Mouse (Mus musculus): Measurements from ENCODE around the gene Fcrlb. TPM values are rescaled to one million over a fixed set of nuclear protein-coding genes. Genes with fewer than 3 reads are reported as not detected.

Gene Fcrlb
- polyA plus RNA-seq (2015; fragmentation: Nextera tagmentation; extraction: Ambion mirVana) = 0.53 TPM in 1 of 2 replicates, not detected in the other

GRCm38 (mm10) chr1:170912891-170913615 lies at the start of gene Fcrlb:
Gene Fcrlb, minus strand, starts transcription at chr1:170912941.

GRCm38 (mm10) chr1:170927378-170927777 lies 14.6 kb upstream of the Fcrlb start, which contains the start of gene Fcrla:
Gene Fcrla, minus strand, starts transcription at chr1:170927583.

GRCm38 (mm10) chr1:170884978-170885561 lies 27.7 kb downstream of the Fcrlb start, which contains the start of the genes Gm26620 and Dusp12:
Gene Gm26620, plus strand, starts transcription at chr1:170885065.
Gene Dusp12, minus strand, starts transcription at chr1:170885540.

GRCm38 (mm10) chr1:170867691-170868105 lies 45.0 kb downstream of the Fcrlb start, which contains the start of gene Atf6:
Gene Atf6, minus strand, starts transcription at chr1:170867771.

Other genes with a start within 250 kb of the Fcrlb start
- gene Atf6, start 45.2 kb downstream of the Fcrlb start, polyA plus RNA-seq (2015; fragmentation: Nextera tagmentation; extraction: Ambion mirVana) = 5.2 and 5.7 TPM in 2 replicates
- gene Gm26620, start 27.9 kb downstream of the Fcrlb start, polyA plus RNA-seq (2015; fragmentation: Nextera tagmentation; extraction: Ambion mirVana) = 0.81 and 1.2 TPM in 2 replicates
- gene Dusp12, start 27.4 kb downstream of the Fcrlb start, polyA plus RNA-seq (2015; fragmentation: Nextera tagmentation; extraction: Ambion mirVana) = 19.7 and 21.8 TPM in 2 replicates
- not detected in 2 replicates for gene Fcrla, start 14.6 kb upstream of the Fcrlb start, polyA plus RNA-seq (2015; fragmentation: Nextera tagmentation; extraction: Ambion mirVana)
- 10.2 and 22.7 TPM in 2 replicates for gene Fcgr2b, start 63.6 kb upstream of the Fcrlb start, polyA plus RNA-seq (2015; fragmentation: Nextera tagmentation; extraction: Ambion mirVana)
- gene Fcgr4, start 106.0 kb upstream of the Fcrlb start, polyA plus RNA-seq (2015; fragmentation: Nextera tagmentation; extraction: Ambion mirVana) = 3.7 and 8.1 TPM in 2 replicates
- gene Fcgr3, start 152.0 kb upstream of the Fcrlb start, polyA plus RNA-seq (2015; fragmentation: Nextera tagmentation; extraction: Ambion mirVana) = 37.7 and 90.2 TPM in 2 replicates
- 1.4 and 1.5 TPM in 2 replicates for gene Cfap126, start 201.0 kb upstream of the Fcrlb start, polyA plus RNA-seq (2015; fragmentation: Nextera tagmentation; extraction: Ambion mirVana)
- 266 and 286 TPM in 2 replicates for gene Sdhc, start 237.7 kb upstream of the Fcrlb start, polyA plus RNA-seq (2015; fragmentation: Nextera tagmentation; extraction: Ambion mirVana)
- 1.6 and 1.7 TPM in 2 replicates for gene Mpz, start 237.8 kb upstream of the Fcrlb start, polyA plus RNA-seq (2015; fragmentation: Nextera tagmentation; extraction: Ambion mirVana)

All from urinary bladder, postnatal 0 days (tissue).